Mouse (Mus musculus) activated CD4-positive, CD25-positive, alpha-beta regulatory T cell, adult 4 months (primary cell): ENCODE measurements around the gene Nfkbie. TPM values are rescaled to one million over a fixed set of nuclear protein-coding genes. Genes with fewer than 3 reads are reported as not detected.

Experiments used
- ATAC-seq: one replicate; pipeline ENCODE4 v1.8.0; 2017
- polyA plus RNA-seq, 2 experiments: library from polyadenylated mRNA; unstranded; fragments of 100-300 nt; shearing (Covaris generic); gene quantifications; one replicate each; pipeline ENCODE4 v1.2.1; 2017

Nfkbie gene
- polyA plus RNA-seq, 2 experiments from 2014 or later, result 28.3 to 50.2 TPM

- ATAC-seq, result no peak
Measured at GRCm38 (mm10) chr17:45582715-45583355, 27.3 kb downstream of the Nfkbie start.

GRCm38 (mm10) chr17:45584096-45584896 is 28.8 kb downstream of the Nfkbie start:
- ATAC-seq, result no peak

- no peak for ATAC-seq
Measured at GRCm38 (mm10) chr17:45584939-45585678, 29.6 kb downstream of the Nfkbie start.

GRCm38 (mm10) chr17:45585725-45586448 is 30.4 kb downstream of the Nfkbie start:
- ATAC-seq, result no peak

- ATAC-seq, result no peak
Measured at GRCm38 (mm10) chr17:45586449-45586837, 30.9 kb downstream of the Nfkbie start.

GRCm38 (mm10) chr17:45588370-45588769 is 32.9 kb downstream of the Nfkbie start:
- ATAC-seq, result no peak

GRCm38 (mm10) chr17:45589236-45589635 is 33.7 kb downstream of the Nfkbie start:
- ATAC-seq, result no peak

GRCm38 (mm10) chr17:45589844-45590243 is 34.3 kb downstream of the Nfkbie start:
- no peak for ATAC-seq

GRCm38 (mm10) chr17:45590410-45590809 is 34.9 kb downstream of the Nfkbie start:
- no peak for ATAC-seq

GRCm38 (mm10) chr17:45591701-45592605 is 36.5 kb downstream of the Nfkbie start:
- no peak for ATAC-seq

GRCm38 (mm10) chr17:45592606-45593431 is 37.3 kb downstream of the Nfkbie start:
- no peak for ATAC-seq

GRCm38 (mm10) chr17:45593479-45593878 is 38.0 kb downstream of the Nfkbie start:
- no peak for ATAC-seq

- no peak for ATAC-seq
Measured at GRCm38 (mm10) chr17:45594195-45594594, 38.7 kb downstream of the Nfkbie start.

- ATAC-seq, result peak; percentile 77
Measured at GRCm38 (mm10) chr17:45594881-45595735, 39.6 kb downstream of the Nfkbie start.

GRCm38 (mm10) chr17:45595736-45596390 is 40.4 kb downstream of the Nfkbie start:
- no peak for ATAC-seq

- ATAC-seq, result no peak
Measured at GRCm38 (mm10) chr17:45596631-45597396, 41.3 kb downstream of the Nfkbie start.

GRCm38 (mm10) chr17:45597787-45598186 is 42.3 kb downstream of the Nfkbie start:
- no peak for ATAC-seq

GRCm38 (mm10) chr17:45598376-45598775 is 42.9 kb downstream of the Nfkbie start:
- no peak for ATAC-seq
